Mouse (Mus musculus) liver, postnatal 0 days (tissue): ENCODE data around the gene Elovl5. TPM values are rescaled to one million over a fixed set of nuclear protein-coding genes. Genes with fewer than 3 reads are reported as not detected.

Experiments used
- ATAC-seq: fragments of 200-750 bp; cut with Nextera tagmentation; 2 replicates; pipeline ENCODE4 v1.8.0; 2017; ENCODE audit warnings: mild to moderate bottlenecking, moderate library complexity
- DNase-seq: peaks from one replicate; pipeline ENCODE4 v3.0.0-alpha.2; 2016
- H3K27ac ChIP-seq: fragments of 300-500 bp; sonication (generic); 2 replicates; pipeline ENCODE4 v1.5.1; 2014; ENCODE audit warnings: antibody characterized with exemption, moderate library complexity, mild to moderate bottlenecking, low read depth
- H3K27me3 ChIP-seq: fragments of 300-500 bp; sonication (generic); 2 replicates; pipeline ENCODE4 v1.6.1; 2014; ENCODE audit warnings: low read length, control low read depth, mixed read lengths; ENCODE audit not compliant: insufficient read depth
- H3K36me3 ChIP-seq: fragments of 300-500 bp; sonication (generic); replicated peaks from 2 replicates; pipeline ENCODE4 v1.6.1; 2014; ENCODE audit warnings: mild to moderate bottlenecking, control low read depth, low read length, moderate library complexity, mixed read lengths; ENCODE audit not compliant: insufficient read depth
- H3K4me1 ChIP-seq: fragments of 300-500 bp; sonication (generic); 2 replicates; pipeline ENCODE4 v1.6.1; 2014; ENCODE audit warnings: antibody characterized with exemption, mild to moderate bottlenecking, control low read depth; ENCODE audit not compliant: insufficient read depth
- H3K4me2 ChIP-seq: fragments of 300-500 bp; sonication (generic); 2 replicates; pipeline ENCODE4 v1.6.1; 2014; ENCODE audit warnings: low read depth, mild to moderate bottlenecking, low read length, moderate library complexity, mixed read lengths
- H3K4me3 ChIP-seq: fragments of 300-500 bp; sonication (generic); 2 replicates; pipeline ENCODE4 v1.5.1; 2014; ENCODE audit warnings: low read depth, low read length
- H3K9ac ChIP-seq: fragments of 300-500 bp; sonication (generic); replicated peaks from 2 replicates; pipeline ENCODE4 v1.6.1; 2014; ENCODE audit warnings: mild to moderate bottlenecking, moderate library complexity
- H3K9me3 ChIP-seq: fragments of 300-500 bp; sonication (generic); 2 replicates; pipeline ENCODE4 v1.6.1; 2016; ENCODE audit warnings: mild to moderate bottlenecking, control low read depth, low read length, mixed read lengths
- CTCF ChIP-seq: sonication (generic); IDR thresholded peaks from 2 replicates; pipeline ENCODE4 v1.5.1; 2016; ENCODE audit warnings: antibody characterized with exemption, low read depth
- EP300 ChIP-seq: IDR thresholded peaks from 2 replicates; pipeline ENCODE4 v1.6.1; 2016; ENCODE audit warnings: antibody characterized with exemption, low read depth, mild to moderate bottlenecking
- WGBS: fragments of 180-500 bp; shearing (Covaris S2); extraction: QIAGEN DNeasy Blood & Tissue Kit; methylation state at CpG from one replicate; pipeline ENCODE4 v1.1.7; 2014; ENCODE audit not compliant: insufficient replicate concordance; 5-methylcytosine and 5-hydroxymethylcytosine counted together
- polyA plus RNA-seq: library from polyadenylated mRNA; unstranded; fragments of >200 nt; fragmentation: Nextera tagmentation; extraction: Ambion mirVana; gene quantifications from 2 replicates; pipeline ENCODE4 v1.2.1, GENCODE M21; 2015

The Elovl5 gene
- polyA plus RNA-seq, 1 experiment from 2014 or later, result 107 TPM

DNA sequence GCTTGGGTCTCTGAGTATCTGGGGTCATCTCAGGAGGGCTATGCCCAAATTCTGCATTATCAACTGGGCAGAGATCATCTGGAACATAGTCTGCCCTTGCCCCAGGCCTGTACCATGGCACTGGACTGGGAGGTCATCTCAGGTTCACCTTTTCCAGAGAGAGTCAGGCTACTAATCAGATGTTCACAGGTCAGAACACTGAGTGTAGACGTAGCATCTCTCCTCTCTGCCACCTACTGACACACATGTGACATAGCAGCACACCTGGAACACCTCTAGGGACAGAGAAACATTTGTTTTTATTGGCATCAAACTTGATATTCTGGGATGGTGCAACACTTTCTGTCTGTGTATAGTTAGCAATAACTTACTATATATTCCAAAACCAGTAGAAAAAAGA is 96.6 kb downstream of the Elovl5 start:
- H3K9ac ChIP-seq, result no peak overlapping the region

DNA sequence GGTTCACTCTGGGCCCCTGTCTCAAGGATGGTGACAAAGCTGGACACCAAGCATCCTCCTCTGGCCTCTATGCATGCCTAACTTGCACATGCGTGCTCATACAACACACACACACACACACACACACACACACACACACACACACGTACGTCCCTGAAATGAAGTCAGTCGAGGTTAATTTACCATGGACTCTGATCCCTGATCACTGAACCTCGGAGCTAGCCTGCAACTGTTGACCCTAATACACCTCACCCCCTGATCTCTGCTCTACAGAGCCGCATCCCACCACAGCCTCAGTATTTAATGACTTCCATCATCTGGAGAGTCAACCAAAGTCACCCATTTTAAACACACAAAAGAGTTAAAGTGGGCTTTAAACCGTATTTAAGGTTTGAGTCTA is 98.7 kb downstream of the Elovl5 start:
- no peak for DNase-seq
- H3K27me3 ChIP-seq, result no peaks in the 10 kb centered on the region
- H3K9ac ChIP-seq, result no peak overlapping the region
- no peaks in the 10 kb centered on the region for H3K36me3 ChIP-seq
- H3K4me2 ChIP-seq, result no peak overlapping the region
- H3K9me3 ChIP-seq, result no peaks in the 10 kb centered on the region
- H3K4me1 ChIP-seq, result 0 out of 2 replicates have a peak, but pooled peaks cover 4% of the 10 kb centered on the region
- H3K27ac ChIP-seq, result no peak overlapping the region
- TF ChIP-seq CTCF, result no peak
- no peak for TF ChIP-seq EP300
- ATAC-seq, result no peak
- WGBS, result 65% methylated on average over 7 of the region's 7 CpGs
- H3K4me3 ChIP-seq, result no peak overlapping the region

More for the DNA sequence above, 96.6 kb downstream of the Elovl5 start:
- no peak for TF ChIP-seq EP300
- TF ChIP-seq CTCF, result peak; percentile 59
- no peak overlapping the region for H3K4me2 ChIP-seq
- H3K4me1 ChIP-seq, result no peaks in the 10 kb centered on the region
- no peaks in the 10 kb centered on the region for H3K9me3 ChIP-seq
- DNase-seq (no peak), ATAC-seq (peak; percentile 64)
- no peak overlapping the region for H3K4me3 ChIP-seq
- H3K27ac ChIP-seq, result no peak overlapping the region
- no peaks in the 10 kb centered on the region for H3K36me3 ChIP-seq
- H3K27me3 ChIP-seq, result no peaks in the 10 kb centered on the region
- WGBS, result 42% methylated on average over 1 of the region's 1 CpGs

DNA sequence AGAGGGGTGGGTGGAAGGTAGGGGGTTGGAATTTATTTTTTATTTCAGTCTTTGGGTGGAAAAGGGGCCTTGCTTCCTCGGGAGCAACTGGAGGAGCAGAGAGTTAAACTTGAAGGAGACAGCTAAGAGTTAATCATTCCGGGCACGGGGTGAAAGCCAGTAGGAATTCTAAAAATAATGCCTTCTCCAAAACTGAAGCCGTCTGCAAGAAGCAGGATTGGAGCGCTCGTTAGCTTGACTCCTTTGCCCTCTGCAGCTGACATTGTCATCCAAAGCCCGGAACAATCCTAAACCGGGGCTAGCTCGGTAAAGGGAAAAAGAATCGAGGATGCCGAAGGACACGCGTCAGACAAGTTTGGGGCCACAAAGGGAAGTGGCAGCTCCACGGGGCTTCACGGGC is 99.1 kb downstream of the Elovl5 start:
- H3K36me3 ChIP-seq, result no peaks in the 10 kb centered on the region
- DNase-seq (no peak), ATAC-seq (no peak)
- no peak overlapping the region for H3K9ac ChIP-seq
- H3K27me3 ChIP-seq, result no peaks in the 10 kb centered on the region
- no peak overlapping the region for H3K4me3 ChIP-seq
- TF ChIP-seq CTCF, result no peak
- no peak for TF ChIP-seq EP300
- 0 out of 2 replicates have a peak, but pooled peaks cover 4% of the 10 kb centered on the region for H3K4me1 ChIP-seq
- H3K4me2 ChIP-seq, result no peak overlapping the region
- H3K9me3 ChIP-seq, result no peaks in the 10 kb centered on the region
- no peak overlapping the region for H3K27ac ChIP-seq
- WGBS, result 78% methylated on average over 15 of the region's 15 CpGs

- ATAC-seq (no peak), DNase-seq (no peak)
- TF ChIP-seq EP300 (no peak), CTCF (no peak)
- no peaks in the 10 kb centered on the region for H3K36me3 ChIP-seq
- no peaks in the 10 kb centered on the region for H3K9me3 ChIP-seq
- H3K9ac ChIP-seq, result no peak overlapping the region
- H3K4me3 ChIP-seq, result no peak overlapping the region
- no peak overlapping the region for H3K4me2 ChIP-seq
- 53% methylated on average over 9 of the region's 9 CpGs for WGBS
- H3K27ac ChIP-seq, result peak overlapping the region; percentile 73; the same call in 1 of the 2 replicates
- H3K4me1 ChIP-seq, result 0 out of 2 replicates have a peak, but pooled peaks cover 4% of the 10 kb centered on the region
- H3K27me3 ChIP-seq, result no peaks in the 10 kb centered on the region
These were observed 104.1 kb downstream of the Elovl5 start for GRCm38 (mm10) chr9:78021256-78021655.

DNA sequence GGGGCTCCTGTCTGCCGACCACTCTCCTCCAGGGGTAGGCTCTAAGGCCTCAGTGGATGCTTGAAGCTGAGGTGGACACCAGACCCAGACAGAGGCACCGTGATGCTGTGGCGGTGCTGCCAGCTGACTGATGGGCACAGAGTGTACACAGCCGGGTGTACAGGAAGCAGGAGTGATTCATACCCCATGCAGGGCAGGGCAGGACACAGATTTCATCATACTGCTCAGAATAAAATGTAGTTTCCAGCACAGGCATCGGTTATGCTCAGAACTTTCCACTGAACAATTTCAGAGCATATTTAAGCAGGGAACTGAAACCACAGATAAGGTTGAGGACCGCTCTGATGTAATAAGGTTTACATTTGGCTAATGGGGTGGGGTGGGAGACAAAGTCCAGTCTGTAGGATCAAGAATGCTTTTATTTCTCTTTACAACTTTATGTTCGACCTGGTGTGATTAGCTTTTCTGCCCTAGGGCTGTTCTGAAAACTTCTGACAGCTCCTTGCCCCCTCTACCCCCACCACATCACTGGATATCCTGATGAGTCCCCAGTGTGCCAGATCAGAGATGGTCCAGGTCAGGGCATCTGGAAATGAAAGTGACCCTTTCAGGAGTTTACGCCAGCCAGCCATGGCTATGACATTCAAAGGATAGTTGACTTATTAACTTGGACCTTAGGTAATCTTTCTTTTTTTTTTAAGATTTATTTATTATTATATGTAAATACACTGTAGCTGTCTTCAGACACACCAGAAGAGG is 105.2 kb downstream of the Elovl5 start:
- DNase-seq, result peak; percentile 33
- TF ChIP-seq EP300 (peak; percentile 58; the same call in 1 of the 2 replicates), CTCF (no peak)
- Histone ChIP-seq H3K4me2 (peak overlapping the region; percentile 15; the same call in 1 of the 2 replicates), H3K9me3 (no peaks in the 10 kb centered on the region), H3K36me3 (no peaks in the 10 kb centered on the region), H3K27me3 (no peaks in the 10 kb centered on the region), H3K4me1 (0 out of 2 replicates have a peak, but pooled peaks cover 4% of the 10 kb centered on the region), H3K4me3 (no peak overlapping the region), H3K9ac (no peak overlapping the region), H3K27ac (peak overlapping the region; percentile 73)
- ATAC-seq, result peak; percentile 79
- 35% methylated on average over 8 of the region's 8 CpGs for WGBS

- no peak overlapping the region for H3K4me2 ChIP-seq
- peak; percentile 68 for DNase-seq
- no peaks in the 10 kb centered on the region for H3K27me3 ChIP-seq
- peak; percentile 66 for ATAC-seq
- TF ChIP-seq EP300 (no peak), CTCF (peak; percentile 88)
- no peaks in the 10 kb centered on the region for H3K9me3 ChIP-seq
- 0 out of 2 replicates have a peak, but pooled peaks cover under 1% of the 10 kb centered on the region for H3K4me1 ChIP-seq
- H3K27ac ChIP-seq, result no peak overlapping the region
- no peak overlapping the region for H3K9ac ChIP-seq
- no peaks in the 10 kb centered on the region for H3K36me3 ChIP-seq
- WGBS, result 21% methylated on average over 3 of the region's 3 CpGs
- H3K4me3 ChIP-seq, result no peak overlapping the region
These were observed 107.7 kb downstream of the Elovl5 start for GRCm38 (mm10) chr9:78024823-78025222.
